Mouse (Mus musculus): ENCODE data around the gene Pcbp3. TPM values are rescaled to one million over a fixed set of nuclear protein-coding genes. Genes with fewer than 3 reads are reported as not detected.

The Pcbp3 gene
- total and polyA plus RNA-seq, 3 experiments = not detected

- dilution Hi-C loops (cut with MboI; ENCODE audit: extremely low pct_ligation_motif_present, extremely low pct_unique_long_range_greater_than_20kb, low sequenced_read_pairs) = no loop called here
- TF ChIP-seq ZMIZ1 (IDR thresholded peaks at IDR 0.05; ENCODE audit: low read depth, low read length) = no peak
- no peak for TF ChIP-seq MAX (IDR thresholded peaks at IDR 0.05; ENCODE audit: low read length)
- TF ChIP-seq GABPA (IDR thresholded peaks at IDR 0.05; ENCODE audit: insufficient replicate concordance, low read depth, low read length) = no peak
- TF ChIP-seq RAD21 (IDR thresholded peaks at IDR 0.05; ENCODE audit: low read depth, low read length) = no peak
- no peak for TF ChIP-seq USF2 (conservative IDR thresholded peaks at IDR 0.05; ENCODE audit: low read depth, low read length)
- TF ChIP-seq TBP (conservative IDR thresholded peaks at IDR 0.05; ENCODE audit: low read depth, low read length) = no peak
- no peak for TF ChIP-seq IRF4 (IDR thresholded peaks at IDR 0.05; ENCODE audit: low read depth, low read length)
- TF ChIP-seq HCFC1 (IDR thresholded peaks at IDR 0.05; ENCODE audit: low read depth, low read length) = no peak
- no peaks in the 10 kb centered on the region for H3K4me1 ChIP-seq (ENCODE audit: control insufficient read depth in 1 of 2, insufficient read depth in 2 of 2)
Observed at GRCm38 (mm10) chr10:76902588-76902987, 59.1 kb downstream of the Pcbp3 start.

GRCm38 (mm10) chr10:76898428-76898827, 63.3 kb downstream of the Pcbp3 start:
- no peak for DNase-seq (ENCODE audit: extremely low read depth)
- Histone ChIP-seq H3K4me3 (replicated peaks in 1 of 3; ENCODE audit: low read depth in 2 of 3, low read length in 2 of 3, poor library complexity in 1 of 3) (no peak overlapping the region), H3K9ac (ENCODE audit: insufficient read depth, low read depth) (no peak overlapping the region), H3K79me2 (replicated peaks; ENCODE audit: control insufficient read depth, extremely low read depth, insufficient read depth, poor library complexity, severe bottlenecking) (no peaks in the 10 kb centered on the region), H3K27me3 (replicated peaks) (peaks cover 66% of the 10 kb centered on the region), H3K27ac (ENCODE audit: insufficient read depth, low read depth) (no peak overlapping the region), H3K36me3 (replicated peaks in 1 of 2; ENCODE audit: control insufficient read depth in 1 of 2, insufficient read depth in 1 of 2, low read length in 1 of 2) (no peaks in the 10 kb centered on the region), H3K9me3 (replicated peaks; ENCODE audit: low read length) (peaks cover 2% of the 10 kb centered on the region), H3K4me1 (ENCODE audit: control insufficient read depth in 1 of 2, insufficient read depth in 2 of 2) (no peaks in the 10 kb centered on the region), H3K4me2 (ENCODE audit: insufficient read depth, low read depth, poor library complexity, severe bottlenecking) (no peak overlapping the region)
- dilution Hi-C loops (cut with MboI; ENCODE audit: extremely low pct_ligation_motif_present, extremely low pct_unique_long_range_greater_than_20kb, low sequenced_read_pairs) (no loop called here), in situ Hi-C loops (cut with MboI; ENCODE audit: low pct_ligation_motif_present, low pct_unique_long_range_greater_than_20kb, low sequenced_read_pairs) (no loop called here)
- no peak for TF ChIP-seq GABPA (IDR thresholded peaks at IDR 0.05; ENCODE audit: insufficient replicate concordance, low read depth, low read length)
- TF ChIP-seq TBP (conservative IDR thresholded peaks at IDR 0.05; ENCODE audit: low read depth, low read length) = no peak
- TF ChIP-seq USF1 (IDR thresholded peaks at IDR 0.05; ENCODE audit: low read depth, low read length) = no peak
- no peak for TF ChIP-seq ZMIZ1 (IDR thresholded peaks at IDR 0.05; ENCODE audit: low read depth, low read length)
- TF ChIP-seq EP300 (IDR thresholded peaks at IDR 0.05; ENCODE audit: low read length) = no peak
- TF ChIP-seq ETS1 (conservative IDR thresholded peaks at IDR 0.05; ENCODE audit: low read depth, low read length) = no peak
- no peak for TF ChIP-seq ZKSCAN1 (IDR thresholded peaks at IDR 0.05; ENCODE audit: borderline replicate concordance, low read depth, low read length)
- TF ChIP-seq RCOR1 (conservative IDR thresholded peaks at IDR 0.05; ENCODE audit: low read depth, low read length) = no peak
- TF ChIP-seq CHD1 (IDR thresholded peaks at IDR 0.05; ENCODE audit: low read depth, low read length) = no peak
- TF ChIP-seq CTCF (conservative IDR thresholded peaks at IDR 0.05 in 1 of 2, IDR thresholded peaks at IDR 0.05 in 1 of 2; ENCODE audit: low read depth in 2 of 2, low read length in 2 of 2) = no peak

More at GRCm38 (mm10) chr10:76902588-76902987, 59.1 kb downstream of the Pcbp3 start:
- no peaks in the 10 kb centered on the region for H3K36me3 ChIP-seq (replicated peaks in 1 of 2; ENCODE audit: control insufficient read depth in 1 of 2, insufficient read depth in 1 of 2, low read length in 1 of 2)
- no peak overlapping the region for H3K4me2 ChIP-seq (ENCODE audit: insufficient read depth, low read depth, poor library complexity, severe bottlenecking)
- H3K9me3 ChIP-seq (replicated peaks; ENCODE audit: low read length) = no peaks in the 10 kb centered on the region
- no peak overlapping the region for H3K27ac ChIP-seq (ENCODE audit: insufficient read depth, low read depth)
- in situ Hi-C loops (cut with MboI; ENCODE audit: low pct_ligation_motif_present, low pct_unique_long_range_greater_than_20kb, low sequenced_read_pairs) = no loop called here
- H3K4me3 ChIP-seq (replicated peaks in 1 of 3; ENCODE audit: low read depth in 2 of 3, low read length in 2 of 3, poor library complexity in 1 of 3) = no peak overlapping the region
- no peak overlapping the region for H3K9ac ChIP-seq (ENCODE audit: insufficient read depth, low read depth)
- no peak for DNase-seq (ENCODE audit: extremely low read depth)
- H3K27me3 ChIP-seq (replicated peaks) = peaks cover 78% of the 10 kb centered on the region
- no peaks in the 10 kb centered on the region for H3K79me2 ChIP-seq (replicated peaks; ENCODE audit: control insufficient read depth, extremely low read depth, insufficient read depth, poor library complexity, severe bottlenecking)

All from CH12.LX (cell line).